Mouse (Mus musculus): ENCODE measurements around the gene Fry. TPM values are rescaled to one million over a fixed set of nuclear protein-coding genes. Genes with fewer than 3 reads are reported as not detected.

Fry gene
- total RNA-seq, 1 experiment from 2014 or later = 115 TPM

DNA sequence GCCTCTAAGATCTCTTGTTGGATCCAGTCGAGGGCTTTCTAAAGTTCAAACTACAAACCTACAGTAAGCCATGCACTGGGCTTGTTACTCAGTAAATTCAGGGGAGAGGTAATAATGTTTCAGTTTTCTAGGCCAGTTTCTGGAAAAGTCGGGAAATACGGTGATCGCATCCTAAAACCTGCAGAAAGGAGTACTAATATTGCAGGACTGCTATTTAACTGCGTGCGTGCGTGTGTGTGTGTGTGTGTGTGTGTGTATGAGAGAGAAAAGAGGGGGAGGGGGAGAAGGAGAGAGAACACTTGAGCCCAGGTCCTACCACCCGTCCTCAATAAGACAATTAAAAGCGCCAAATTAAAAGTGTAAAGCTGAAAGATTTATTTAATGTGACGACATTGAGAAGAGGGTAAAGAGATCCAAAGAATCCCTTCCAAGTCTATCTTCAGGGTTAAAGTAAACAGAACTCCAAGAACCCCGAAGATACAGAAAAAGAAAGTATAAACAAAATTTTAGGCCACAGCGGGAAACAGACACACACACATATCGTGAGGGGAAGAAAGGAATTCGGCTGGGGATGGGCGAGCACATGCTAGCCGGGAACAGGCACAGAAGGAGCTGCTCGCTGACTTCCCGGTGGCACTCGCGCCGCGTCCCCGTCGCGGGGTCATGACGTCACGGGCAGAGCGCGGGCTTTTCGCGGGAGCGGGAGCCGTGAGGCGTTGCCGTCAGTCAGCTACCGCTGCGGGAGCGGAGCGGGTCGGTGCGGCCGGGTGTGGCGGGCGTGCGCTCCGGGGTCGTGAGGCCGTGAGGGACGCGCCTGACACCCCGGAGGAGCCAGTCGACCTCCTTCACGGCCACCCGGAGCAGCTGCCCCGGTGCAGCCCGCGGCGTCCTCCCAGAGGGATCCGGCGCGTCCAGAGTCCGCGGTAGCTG lies 403.8 kb downstream of the Fry start, which contains the start of gene Brca2:
TSS of gene Brca2 (plus strand) at position 694 of the 930 bp plus-strand sequence.
- peak; percentile 82 for ATAC-seq (ENCODE audit: extremely low read depth, insufficient number of reproducible peaks, low FRiP score, poor library complexity, severe bottlenecking)

DNA sequence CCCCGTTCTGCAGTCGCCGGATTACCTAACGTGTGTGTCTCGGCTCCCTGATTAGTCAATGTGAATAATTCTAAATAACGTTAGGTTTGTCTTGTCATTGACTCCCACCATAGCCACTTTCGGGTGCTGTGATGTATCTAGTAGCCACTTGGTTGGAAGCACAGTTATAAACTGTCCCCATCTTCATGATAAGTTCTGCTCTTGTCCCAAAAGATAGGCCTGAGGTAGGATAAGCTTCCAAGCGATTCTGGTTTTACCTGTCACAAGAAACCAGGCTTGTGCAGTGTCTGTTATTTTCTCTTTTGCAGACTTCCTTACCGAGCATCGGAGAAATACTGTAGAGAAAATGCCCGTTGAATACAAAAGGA lies 404.4 kb downstream of the Fry start:
- ATAC-seq (ENCODE audit: extremely low read depth, insufficient number of reproducible peaks, low FRiP score, poor library complexity, severe bottlenecking) = no peak

DNA sequence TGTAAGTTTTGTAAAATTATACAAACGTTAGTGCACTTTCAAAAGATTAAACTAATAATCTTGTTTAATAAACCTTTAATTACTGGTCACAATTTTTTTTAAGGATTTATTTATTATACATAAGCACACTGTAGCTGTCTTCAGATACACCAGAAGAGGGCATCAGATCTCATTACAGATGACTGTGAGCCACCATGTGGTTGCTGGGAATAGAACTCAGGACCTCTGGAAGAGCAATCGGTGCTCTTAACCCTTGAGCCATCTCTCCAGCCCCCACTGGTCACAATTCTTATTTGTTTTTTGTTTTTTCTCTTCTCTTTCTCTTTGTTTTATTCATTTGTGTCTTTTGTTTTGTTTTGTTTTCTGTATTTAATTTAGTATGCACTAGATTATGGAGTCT lies 406.8 kb downstream of the Fry start:
- no peak for ATAC-seq (ENCODE audit: extremely low read depth, insufficient number of reproducible peaks, low FRiP score, poor library complexity, severe bottlenecking)

DNA sequence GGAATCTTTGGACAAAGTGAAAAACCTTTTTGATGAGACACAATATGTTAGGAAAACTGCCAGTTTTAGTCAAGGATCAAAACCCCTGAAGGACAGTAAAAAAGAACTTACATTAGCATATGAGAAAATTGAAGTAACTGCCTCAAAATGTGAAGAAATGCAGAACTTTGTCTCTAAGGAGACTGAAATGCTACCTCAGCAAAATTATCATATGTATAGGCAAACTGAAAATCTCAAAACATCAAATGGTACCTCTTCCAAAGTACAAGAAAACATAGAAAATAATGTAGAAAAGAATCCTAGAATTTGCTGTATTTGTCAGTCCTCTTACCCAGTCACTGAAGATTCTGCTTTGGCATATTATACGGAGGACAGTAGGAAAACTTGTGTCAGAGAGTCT lies 422.9 kb downstream of the Fry start:
- ATAC-seq (ENCODE audit: extremely low read depth, insufficient number of reproducible peaks, low FRiP score, poor library complexity, severe bottlenecking) = no peak

DNA sequence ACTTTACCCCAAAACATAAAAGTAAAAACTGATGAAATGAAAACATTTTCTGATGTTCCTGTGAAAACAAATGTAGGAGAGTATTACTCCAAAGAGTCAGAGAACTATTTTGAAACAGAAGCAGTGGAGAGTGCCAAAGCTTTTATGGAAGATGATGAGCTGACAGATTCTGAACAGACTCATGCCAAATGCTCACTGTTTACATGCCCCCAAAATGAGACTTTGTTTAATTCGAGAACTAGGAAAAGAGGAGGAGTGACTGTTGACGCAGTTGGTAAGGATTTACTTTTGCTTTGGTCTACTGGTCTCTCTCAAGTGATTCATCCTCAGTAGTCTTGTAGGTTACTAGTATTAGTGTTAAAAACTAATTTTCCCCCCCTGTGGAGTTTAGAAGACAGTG lies 424.7 kb downstream of the Fry start:
- no peak for ATAC-seq (ENCODE audit: extremely low read depth, insufficient number of reproducible peaks, low FRiP score, poor library complexity, severe bottlenecking)

Other genes starting within 250 kb of the Fry start
- gene Rxfp2, start 100.0 kb upstream of the Fry start, total RNA-seq (2017) = not detected in 2 replicates

Data from neutrophil, adult 5-6 weeks (primary cell).